Mouse (Mus musculus) monocyte, adult 5-6 weeks (primary cell): ENCODE results near the gene Cdyl. TPM values are rescaled to one million over a fixed set of nuclear protein-coding genes. Genes with fewer than 3 reads are reported as not detected.
A peak's percentile ranks its signal among the peaks of the same experiment; 100 is the strongest.

Experiments used
- ATAC-seq: fragments of 153-309, 156-312 bp; replicated peaks from 2 replicates; pipeline ENCODE4 v1.8.0; 2017; ENCODE audit warnings: mild to moderate bottlenecking; ENCODE audit not compliant: low TSS enrichment, insufficient number of reproducible peaks, severe bottlenecking, poor library complexity, low FRiP score
- total RNA-seq: library from RNA; stranded (forward); fragments of 200-1000, 200-491, 200-594 nt; gene quantifications from 3 replicates; pipeline ENCODE4 v1.2.3, GENCODE M21; 2017

Gene Cdyl
- 29.2 to 47.5 TPM (median 29.5 TPM) in 3 replicates for total RNA-seq

DNA sequence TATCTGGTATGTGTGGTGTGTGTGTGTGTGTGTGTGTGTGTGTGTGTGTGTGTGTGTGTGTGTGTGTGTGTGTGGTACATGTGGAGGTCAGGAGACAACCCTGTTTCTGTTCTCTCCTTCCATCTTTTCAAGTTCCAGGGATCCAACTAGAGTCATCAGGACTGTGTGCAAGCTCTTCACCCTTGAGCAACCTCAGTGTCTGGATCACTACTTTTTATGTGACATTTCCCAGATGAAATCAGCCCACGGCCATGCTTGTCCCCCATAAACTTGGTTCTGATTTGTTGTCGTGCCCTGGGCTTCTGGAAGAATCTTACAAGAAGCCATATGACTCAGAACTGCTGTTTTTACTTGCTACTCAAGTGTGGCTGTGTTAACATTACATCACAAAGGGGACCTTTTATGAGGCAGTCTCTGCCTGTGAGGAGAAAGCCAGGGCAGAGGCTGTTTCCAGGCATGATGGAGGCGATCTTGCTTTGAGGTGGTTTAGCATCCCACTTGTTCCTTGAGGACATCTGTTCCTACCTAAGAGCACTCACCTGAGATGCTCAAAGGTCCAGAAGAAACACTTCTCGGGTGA is at the start of gene Cdyl:
Gene Cdyl, plus strand, starts transcription at position 428 of the 580 bp plus-strand sequence.
- ATAC-seq: no peak

DNA sequence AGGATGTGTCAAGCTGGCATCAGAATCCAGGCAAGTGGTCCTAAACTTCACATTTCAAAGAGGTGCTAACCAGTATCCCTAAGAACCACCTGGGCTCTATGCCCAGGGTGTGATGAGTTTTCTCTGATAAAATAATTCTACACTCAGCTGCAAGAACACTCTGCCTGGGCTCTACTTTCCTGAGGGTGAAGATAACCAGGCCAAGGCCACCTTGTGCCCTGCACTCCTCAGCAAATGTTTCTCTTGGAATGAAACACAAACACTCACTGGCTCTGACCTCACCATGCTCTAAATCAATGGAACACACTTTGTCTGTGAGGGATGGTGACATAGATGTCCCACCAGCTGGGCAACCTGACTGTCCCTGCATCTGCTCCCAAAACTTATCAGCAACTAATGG is 48.9 kb upstream of the Cdyl start:
- no peak for ATAC-seq

DNA sequence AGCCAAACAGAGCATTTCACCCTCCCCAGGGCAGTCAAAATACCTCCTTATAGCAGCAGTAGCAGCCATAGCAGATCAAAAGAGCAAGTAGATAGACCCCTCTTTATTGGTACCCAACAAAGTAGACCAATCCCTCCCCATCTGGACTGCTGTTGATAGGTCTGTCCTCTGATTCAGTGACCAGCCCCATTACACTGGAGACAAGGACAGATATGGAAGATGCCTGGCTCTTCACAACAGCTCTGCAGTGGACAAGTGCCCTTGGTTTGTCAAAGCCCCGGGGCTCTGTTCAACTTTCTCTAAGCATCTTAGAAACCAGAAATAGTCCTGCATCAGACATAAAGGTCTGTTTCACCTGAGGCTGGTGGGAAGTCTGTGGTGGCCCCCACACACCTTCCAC is 47.1 kb upstream of the Cdyl start:
- no peak for ATAC-seq

DNA sequence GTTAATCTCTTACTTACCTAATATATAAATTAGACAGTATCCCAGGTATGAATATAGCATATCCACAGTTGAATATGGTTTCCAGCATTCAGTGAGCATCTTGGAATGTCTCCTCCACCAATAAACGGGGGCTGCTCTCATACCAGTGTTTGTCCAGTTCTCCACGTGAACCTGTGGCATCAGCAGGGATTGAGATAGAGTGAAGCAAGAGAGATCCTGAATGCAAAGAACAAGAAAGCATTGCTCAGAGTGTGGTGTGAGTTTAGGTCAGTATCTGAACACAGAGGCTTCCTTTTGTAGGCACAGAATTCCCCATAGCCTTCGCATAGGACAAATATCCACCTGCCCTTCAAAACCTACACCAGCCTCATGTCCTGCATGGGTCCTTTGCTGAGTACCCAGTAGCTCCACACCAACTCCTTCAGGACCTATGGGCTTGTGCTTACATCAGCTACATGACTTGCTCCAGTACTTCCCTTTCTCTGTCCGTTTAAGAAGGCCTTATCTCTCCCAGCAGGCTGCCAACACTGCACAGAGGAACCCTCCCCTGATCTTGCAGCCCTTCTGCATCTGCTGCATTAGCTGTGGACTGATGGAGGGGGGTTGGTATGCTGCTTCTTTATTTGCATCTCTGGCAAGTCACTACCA is 44.7 kb upstream of the Cdyl start:
- ATAC-seq: no peak

DNA sequence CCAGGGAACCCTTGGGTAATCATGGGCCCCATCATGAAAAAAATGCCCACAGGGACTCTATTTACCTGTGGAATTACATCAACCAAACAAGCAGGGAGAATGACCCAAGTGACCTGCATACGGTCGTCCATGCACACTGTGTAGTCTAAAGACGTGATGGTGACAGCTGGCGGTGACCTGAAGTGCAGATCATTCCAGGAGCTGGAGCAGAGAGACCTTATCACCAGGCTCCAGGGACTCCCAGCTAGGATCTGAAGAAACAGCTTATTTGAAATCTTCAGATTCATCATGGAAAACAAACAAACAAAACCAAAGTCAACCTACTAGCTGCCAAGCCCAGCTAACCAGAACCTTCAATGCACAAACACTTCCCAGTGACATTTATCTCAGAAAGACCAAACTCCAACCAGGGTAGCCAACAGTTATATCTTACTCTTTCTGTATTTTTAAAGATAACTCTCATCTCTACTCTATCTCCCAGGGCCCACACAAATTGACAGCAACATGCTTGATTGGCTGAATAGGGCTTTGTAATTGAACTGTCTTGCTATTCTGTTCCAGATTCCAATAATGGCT is 43.0 kb upstream of the Cdyl start:
- ATAC-seq: no peak

DNA sequence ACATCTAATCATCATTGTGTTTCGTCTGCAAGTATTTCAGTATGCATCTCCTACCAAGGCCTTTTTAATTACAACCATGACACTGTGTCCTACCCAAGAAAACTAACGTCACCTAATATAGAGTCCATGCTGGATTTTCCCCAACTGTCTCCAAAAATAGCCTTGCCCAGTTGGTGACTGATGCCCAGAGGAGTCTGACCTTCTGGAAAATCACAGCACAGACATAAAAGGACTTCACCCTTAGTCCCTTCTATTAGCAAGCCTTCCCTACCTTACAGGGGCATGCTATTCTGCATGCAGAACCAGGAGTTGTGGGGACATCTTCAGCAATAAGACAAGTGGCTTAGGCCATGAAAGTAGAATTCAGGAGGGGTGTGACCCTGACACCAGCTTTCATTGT is 40.3 kb upstream of the Cdyl start:
- no peak for ATAC-seq

DNA sequence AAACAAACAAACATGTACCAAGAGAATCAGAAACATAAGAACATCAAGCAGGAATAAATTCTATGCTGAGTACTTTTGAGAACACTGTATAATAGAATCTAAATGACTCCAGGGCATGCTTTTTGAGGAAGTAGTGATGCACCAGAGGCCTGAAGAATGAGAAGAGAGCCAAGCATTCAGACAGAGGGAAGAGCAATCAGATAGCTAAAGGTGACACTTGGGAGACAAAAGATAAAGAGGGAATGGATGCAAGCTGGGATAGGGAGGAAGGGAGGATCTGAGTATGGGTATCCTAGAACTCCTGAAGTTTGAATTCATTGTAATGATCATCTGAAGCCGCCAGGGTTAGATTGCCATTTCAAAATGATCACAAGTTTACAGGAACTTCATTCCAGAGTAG is 38.9 kb upstream of the Cdyl start:
- ATAC-seq: no peak

DNA sequence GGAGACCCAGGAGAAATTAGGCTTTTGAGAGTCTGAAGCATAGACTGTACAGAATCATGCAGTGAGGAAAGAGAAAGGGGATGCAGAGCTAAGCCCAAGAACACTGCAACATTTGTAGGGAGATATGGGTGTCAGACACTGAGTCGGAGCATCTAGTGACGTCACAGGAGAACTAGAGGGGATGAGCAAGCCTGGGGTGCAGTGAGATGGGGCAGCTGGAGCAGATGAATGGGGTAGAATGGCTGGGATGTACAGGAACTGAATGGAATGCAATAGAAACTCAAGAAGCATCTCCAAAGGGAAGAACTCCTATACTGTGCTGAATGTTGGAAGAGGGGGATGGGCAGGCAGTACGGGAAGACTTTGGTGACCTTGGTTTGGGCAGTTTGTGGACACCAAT is 34.8 kb upstream of the Cdyl start:
- ATAC-seq: no peak

DNA sequence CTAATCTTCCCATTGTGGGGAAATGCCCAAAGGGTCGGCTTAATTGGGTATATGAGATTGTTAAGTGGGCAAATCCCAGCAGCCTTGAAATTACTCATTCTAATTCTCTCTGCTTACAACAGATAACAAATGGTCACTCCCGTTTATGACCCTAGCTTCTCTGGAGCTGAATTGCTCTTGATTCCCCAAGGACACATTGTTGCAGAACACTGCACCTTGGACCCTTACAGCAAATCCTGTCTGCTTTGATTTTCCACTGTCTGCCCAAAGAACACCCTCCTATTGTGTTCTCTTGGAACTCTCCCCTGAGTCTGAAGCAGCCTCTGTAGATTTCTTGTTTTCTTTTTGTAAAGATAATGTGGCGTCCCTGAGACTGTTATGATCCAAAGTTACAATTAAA is 34.1 kb upstream of the Cdyl start:
- no peak for ATAC-seq

DNA sequence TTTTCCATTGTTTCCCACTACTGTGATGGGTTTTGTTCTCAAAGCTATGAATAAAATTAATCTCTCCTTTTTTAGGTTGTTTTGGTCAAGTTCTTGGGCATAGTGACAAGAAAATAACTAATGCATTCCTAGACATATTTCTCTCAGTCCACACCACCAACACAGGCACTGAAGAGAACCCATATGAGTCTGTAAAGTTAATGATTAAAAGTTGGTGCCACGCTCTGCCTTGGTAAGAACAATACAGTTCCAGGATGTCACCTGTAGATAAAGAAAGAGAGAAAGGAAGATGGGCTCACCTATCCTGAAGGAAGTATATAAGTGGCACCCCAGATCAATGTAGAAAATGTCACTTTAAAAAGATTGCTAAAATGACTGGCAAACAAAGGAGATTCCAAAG is 32.3 kb upstream of the Cdyl start:
- ATAC-seq: no peak

DNA sequence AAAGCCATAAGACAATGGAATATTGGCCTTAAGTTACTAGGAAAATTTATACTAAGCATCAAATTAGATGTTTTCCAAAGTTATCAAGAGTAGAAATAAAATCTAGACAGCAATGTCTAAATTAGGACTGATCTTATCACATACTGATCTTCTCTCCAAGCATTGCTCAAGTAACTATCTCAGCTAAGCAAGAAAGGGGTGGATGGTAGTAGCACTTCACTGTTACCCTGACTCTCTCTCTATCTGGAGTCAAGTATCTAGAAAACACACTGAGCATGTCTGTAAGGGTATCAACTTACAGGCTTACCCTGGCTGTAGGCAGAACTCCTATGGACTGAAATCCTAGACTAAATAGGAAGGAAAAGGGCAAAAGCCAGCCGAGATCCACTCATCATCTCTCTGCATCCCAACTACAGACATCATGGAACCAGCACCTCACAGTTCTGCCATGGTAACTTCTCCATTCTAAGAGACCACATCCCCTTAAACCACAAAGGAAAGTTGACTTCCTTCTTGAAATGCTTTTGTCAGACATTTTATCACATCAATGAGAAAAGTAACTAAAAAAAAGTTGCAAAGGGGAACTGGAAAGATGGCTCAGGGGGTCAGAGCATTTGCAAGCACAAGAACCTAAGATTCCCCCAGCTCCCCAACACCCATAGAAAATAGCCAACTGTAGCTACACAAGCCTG is 12.4 kb upstream of the Cdyl start:
- ATAC-seq: peak; percentile 89

DNA sequence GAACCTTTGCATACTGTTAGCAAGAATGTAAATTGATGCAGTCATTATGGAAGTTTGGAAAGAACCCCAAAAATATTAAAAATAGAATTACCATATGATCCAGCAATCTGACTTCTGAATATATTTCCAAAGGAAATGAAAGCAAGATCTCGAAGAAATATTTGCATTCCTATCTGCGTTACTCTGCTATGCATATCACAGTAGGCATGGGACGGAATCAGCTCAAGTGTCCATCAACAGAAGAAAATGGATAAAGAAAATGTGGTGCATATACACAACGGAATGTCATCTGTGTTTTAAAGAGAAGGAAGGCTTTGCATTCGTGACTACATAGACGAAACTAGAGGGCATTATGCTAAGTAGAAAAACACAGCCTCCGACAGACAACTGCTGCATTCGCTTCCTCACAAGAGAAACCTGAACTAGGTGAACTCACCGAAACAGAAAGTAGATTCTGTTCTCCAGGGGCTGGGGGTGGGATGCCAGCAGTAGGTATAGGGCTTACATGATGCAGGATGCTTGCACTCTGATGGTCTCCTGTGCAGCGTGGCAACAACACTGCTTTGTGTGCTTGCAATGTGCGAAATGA is 9.3 kb upstream of the Cdyl start:
- ATAC-seq: no peak

DNA sequence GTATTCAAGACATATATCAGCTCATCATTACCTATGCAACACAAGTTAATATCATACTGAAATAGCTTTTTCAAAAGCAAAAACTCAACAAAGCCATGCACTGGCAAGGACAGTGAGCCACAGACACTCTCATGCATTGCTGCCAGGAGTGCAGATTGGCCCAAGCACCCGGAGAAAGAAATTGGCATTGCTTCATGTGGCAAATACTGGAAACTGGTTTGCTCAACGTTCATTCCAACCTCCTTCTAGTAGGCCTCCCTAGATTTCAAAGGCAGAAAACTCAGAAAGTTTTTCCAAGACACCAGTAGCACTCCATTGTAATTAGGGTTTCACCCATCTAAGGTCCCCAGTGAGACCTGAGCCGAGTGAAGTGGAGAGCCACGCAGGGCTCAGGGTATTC is 6.8 kb upstream of the Cdyl start:
- no peak for ATAC-seq

DNA sequence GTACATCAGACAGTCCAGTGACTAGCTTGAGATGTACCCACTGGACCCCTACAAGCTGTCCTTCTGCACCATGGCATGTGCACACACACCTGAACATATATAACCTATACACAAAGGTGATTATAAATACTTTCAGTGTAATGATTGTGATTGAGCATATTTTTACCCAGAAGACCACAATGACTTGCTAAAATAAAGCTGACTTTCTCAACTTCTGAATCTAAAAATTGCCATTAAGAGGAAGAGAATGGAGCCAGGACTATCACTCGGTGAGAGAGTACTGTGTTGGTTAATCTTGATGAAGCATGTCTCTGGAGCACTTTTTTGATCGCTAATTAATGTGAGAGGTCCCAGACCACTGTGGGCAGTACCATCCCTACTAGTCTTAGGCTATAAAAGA is 2.8 kb upstream of the Cdyl start:
- no peak for ATAC-seq

DNA sequence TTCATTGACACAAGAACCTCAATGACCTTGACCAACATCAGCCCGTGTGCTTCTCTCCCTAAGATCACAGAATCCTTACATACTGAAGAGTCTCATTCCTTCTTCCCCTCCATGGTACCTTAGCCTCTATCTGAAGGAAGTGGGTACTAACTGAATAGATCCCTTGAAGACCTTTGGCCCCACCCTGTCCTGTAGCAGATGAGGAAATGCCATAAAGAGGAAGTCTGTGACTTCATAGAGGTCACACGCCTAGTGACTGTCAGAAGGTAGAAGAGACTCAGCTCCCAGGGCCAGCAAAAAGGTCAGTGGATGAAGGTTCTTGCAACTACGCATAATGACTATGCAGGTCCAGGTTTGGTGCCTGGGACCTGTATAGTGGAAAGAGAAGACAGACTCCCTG is 5.8 kb downstream of the Cdyl start:
- peak; percentile 96 for ATAC-seq

DNA sequence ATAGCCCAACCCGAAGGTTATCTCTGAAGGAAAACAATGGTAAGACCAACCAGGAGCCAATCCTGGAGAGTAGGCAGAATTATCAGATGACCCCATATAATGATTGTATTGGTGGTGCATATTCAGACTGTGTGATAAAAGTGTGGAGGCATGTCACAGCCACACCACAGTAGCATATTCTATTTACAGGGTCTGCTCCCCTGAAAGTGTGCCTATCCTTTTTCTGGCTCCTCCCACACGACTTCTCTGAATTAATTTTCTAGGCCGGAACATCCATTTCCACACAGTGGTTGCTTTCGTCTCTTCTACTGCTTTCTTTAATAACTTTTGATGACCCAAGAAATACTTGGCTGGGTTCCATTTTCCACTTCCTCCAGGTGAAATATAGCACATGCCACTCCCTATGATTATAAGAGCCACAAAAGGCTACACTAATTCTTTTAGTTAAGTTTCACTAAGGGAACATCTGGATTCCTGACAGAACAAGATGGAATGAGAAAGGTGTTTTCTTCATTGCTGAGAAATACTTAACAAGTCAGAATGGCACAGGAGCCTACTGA is 10.4 kb downstream of the Cdyl start:
- ATAC-seq: no peak

DNA sequence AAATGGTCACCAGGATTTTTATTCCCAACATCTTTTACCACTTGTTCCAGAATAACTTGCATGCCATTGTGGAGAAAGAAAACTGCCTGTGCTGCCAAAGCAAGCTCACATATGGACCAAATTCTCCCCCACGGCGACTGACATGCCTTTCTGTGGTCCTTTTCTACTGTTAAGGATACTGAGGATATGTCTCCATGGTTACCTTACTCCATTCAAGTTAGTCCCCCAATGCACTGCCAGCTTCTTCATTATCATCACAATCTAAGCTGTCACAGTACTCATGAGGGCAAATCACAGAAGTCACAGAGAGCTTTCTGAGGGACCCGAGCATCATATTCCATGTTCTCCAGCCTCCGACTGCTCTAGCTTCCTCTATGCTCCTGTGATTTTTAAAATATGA is 11.2 kb downstream of the Cdyl start:
- ATAC-seq: no peak

DNA sequence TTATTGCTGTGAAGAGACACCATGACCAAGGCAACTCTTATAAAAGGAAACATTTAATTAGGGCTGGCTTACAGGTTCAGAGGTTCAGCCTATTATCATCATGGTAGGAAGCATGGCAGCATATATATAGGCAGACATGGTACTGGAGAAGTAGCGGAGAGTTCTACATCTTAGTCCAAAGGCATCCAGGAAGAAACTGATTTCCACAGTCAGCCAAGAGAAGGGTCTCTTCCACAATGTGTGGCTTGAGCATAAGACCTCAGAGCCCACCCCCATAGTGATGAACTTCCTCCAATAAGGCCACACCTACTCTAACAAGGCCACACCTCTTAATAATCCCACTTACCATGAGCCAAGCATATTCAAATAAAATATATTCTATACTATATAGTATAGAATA is 17.3 kb downstream of the Cdyl start:
- no peak for ATAC-seq

DNA sequence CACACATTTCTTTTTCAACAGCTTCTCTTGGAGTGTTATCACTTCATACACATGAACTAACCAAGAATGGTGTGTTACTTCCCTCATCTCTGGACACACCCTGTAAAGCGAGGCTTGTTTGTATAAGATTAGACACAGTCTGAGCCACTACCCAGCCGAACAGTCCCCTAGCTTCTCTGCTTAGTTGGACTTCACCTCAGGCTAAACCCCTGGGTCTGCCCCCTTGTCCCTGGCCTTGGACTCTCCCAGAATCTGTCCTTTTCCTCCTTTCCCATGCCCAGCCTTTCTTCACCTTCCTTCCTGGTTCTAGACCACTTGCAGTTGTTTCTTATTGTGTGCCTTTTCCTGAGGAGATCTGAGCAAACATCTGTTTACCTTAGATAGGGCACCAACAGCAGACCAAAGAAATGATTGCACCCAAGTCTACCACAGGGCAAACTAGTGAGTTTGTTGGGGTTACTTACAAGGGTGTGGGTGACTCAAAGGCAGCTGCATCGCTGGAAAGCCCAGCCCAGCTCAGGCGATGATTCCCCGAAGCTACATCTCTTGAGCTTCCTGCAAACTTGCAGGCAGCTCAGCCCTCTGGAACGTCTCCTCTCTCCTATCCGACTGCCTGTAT is 17.9 kb downstream of the Cdyl start:
- no peak for ATAC-seq
